Mouse (Mus musculus) stomach, embryonic 16.5 days (tissue): ENCODE results near the gene Hectd4. TPM values are rescaled to one million over a fixed set of nuclear protein-coding genes. Genes with fewer than 3 reads are reported as not detected.

Experiments used
- ATAC-seq: fragments of 200-750 bp; cut with Nextera tagmentation; 2 replicates; pipeline ENCODE4 v1.8.0; 2017; ENCODE audit warnings: moderate number of reproducible peaks, moderate TSS enrichment; ENCODE audit not compliant: insufficient read depth, low FRiP score
- H3K27ac ChIP-seq: fragments of 300-500 bp; sonication (generic); 2 replicates; pipeline ENCODE4 v1.5.1; 2014; ENCODE audit warnings: low read length
- H3K27me3 ChIP-seq: fragments of 300-500 bp; sonication (generic); 2 replicates; pipeline ENCODE4 v1.6.1; 2014; ENCODE audit warnings: low read length, control low read depth, mixed read lengths; ENCODE audit not compliant: control insufficient read depth, insufficient read depth
- H3K36me3 ChIP-seq: fragments of 300-500 bp; sonication (generic); 2 replicates; pipeline ENCODE4 v1.6.1; 2014; ENCODE audit warnings: low read length; ENCODE audit not compliant: control insufficient read depth, insufficient read depth
- H3K4me1 ChIP-seq: fragments of 300-500 bp; sonication (generic); 2 replicates; pipeline ENCODE4 v1.6.1; 2014; ENCODE audit warnings: low read length, control low read depth, mixed read lengths; ENCODE audit not compliant: control insufficient read depth, insufficient read depth
- H3K4me2 ChIP-seq: fragments of 300-500 bp; sonication (generic); 2 replicates; pipeline ENCODE4 v1.6.1; 2014; ENCODE audit warnings: low read depth, low read length, mixed read lengths
- H3K4me3 ChIP-seq: fragments of 300-500 bp; sonication (generic); replicated peaks from 2 replicates; pipeline ENCODE4 v1.5.1; 2014; ENCODE audit warnings: mild to moderate bottlenecking, low read length
- H3K9ac ChIP-seq: fragments of 300-500 bp; sonication (generic); 2 replicates; pipeline ENCODE4 v1.6.1; 2014; ENCODE audit warnings: low read length
- H3K9me3 ChIP-seq: fragments of 300-500 bp; sonication (generic); replicated peaks from 2 replicates; pipeline ENCODE4 v1.6.1; 2016; ENCODE audit warnings: low read length, control low read depth; ENCODE audit not compliant: control insufficient read depth
- WGBS: fragments of 180-500 bp; shearing (Covaris S2); extraction: QIAGEN DNeasy Blood & Tissue Kit; methylation state at CpG from one replicate; pipeline ENCODE4 v1.1.7; 2014; 5-methylcytosine and 5-hydroxymethylcytosine counted together
- polyA plus RNA-seq: library from polyadenylated mRNA; unstranded; fragments of >200 nt; fragmentation: Nextera tagmentation; extraction: Ambion mirVana; gene quantifications from 2 replicates; pipeline ENCODE4 v1.2.1, GENCODE M21; 2015

Hectd4 gene
- polyA plus RNA-seq, 1 experiment from 2014 or later: 4.1 TPM

DNA sequence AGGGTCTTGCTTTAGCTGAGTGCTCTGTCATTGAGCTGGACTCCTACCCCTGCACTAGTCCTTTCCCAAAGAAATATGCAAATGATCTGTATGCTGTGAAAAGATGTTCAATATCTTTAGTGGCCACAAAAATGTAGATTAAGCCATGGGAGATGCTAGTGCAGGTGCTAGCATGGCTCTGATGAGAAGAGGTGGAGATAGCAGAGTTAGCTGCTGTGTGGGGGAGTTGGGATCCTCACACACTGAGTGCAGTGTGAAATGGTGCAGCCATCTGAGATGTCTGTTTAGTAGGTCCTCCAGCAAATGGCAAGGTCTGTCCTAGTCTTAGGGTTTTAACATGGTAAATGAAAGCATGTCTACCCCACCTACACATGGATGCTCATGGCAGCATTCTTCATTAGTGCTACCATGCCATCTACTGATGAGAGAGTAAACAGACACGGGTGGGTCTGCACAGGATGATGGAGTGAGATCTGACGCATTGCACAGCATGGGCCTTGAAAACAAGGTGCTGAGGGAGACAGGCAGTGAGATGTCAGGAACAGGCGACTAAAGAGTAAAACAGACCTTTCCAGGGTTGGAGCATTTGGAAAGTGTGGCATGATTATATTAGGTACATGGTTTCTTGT, 28.9 kb downstream of the Hectd4 start:
- H3K27ac ChIP-seq: no peak overlapping the region
- no peaks in the 10 kb centered on the region for H3K9me3 ChIP-seq
- H3K27me3 ChIP-seq: no peaks in the 10 kb centered on the region
- no peaks in the 10 kb centered on the region for H3K36me3 ChIP-seq
- no peaks in the 10 kb centered on the region for H3K4me1 ChIP-seq
- no peak overlapping the region for H3K4me3 ChIP-seq
- ATAC-seq: no peak
- H3K9ac ChIP-seq: no peak overlapping the region
- 59% methylated on average over 3 of the region's 3 CpGs for WGBS
- no peak overlapping the region for H3K4me2 ChIP-seq

GRCm38 (mm10) chr5:121249693-121250092, 29.7 kb downstream of the Hectd4 start:
- Histone ChIP-seq H3K4me2 (no peak overlapping the region), H3K9ac (no peak overlapping the region), H3K27me3 (no peaks in the 10 kb centered on the region), H3K9me3 (no peaks in the 10 kb centered on the region), H3K27ac (no peak overlapping the region), H3K4me1 (no peaks in the 10 kb centered on the region), H3K4me3 (no peak overlapping the region), H3K36me3 (no peaks in the 10 kb centered on the region)
- ATAC-seq: no peak
- WGBS: 78% methylated on average over 3 of the region's 3 CpGs

DNA sequence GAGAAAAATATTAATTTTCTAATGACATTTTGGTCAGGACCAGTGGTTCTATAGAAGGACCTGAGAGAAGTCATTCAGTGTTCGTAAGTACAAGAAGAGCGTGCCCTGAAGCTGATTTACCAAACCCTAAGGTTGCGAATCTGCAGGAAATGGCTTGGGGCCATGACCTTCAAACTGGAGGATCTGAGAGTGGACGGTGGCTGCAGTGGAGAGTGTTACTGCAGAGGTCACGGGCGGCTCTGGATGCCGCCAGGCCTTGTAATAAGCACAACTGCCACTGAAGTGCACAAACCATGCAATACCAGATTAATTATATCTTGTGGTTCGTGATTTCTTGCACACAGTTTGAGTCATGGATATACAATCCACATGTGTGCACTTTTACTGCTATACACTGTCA, 31.8 kb downstream of the Hectd4 start:
- Histone ChIP-seq H3K4me1 (no peaks in the 10 kb centered on the region), H3K36me3 (no peaks in the 10 kb centered on the region), H3K4me3 (no peak overlapping the region), H3K9me3 (no peaks in the 10 kb centered on the region), H3K27ac (no peak overlapping the region), H3K9ac (no peak overlapping the region), H3K4me2 (no peak overlapping the region), H3K27me3 (no peaks in the 10 kb centered on the region)
- ATAC-seq: no peak
- 66% methylated on average over 8 of the region's 8 CpGs for WGBS

- H3K36me3 ChIP-seq: no peaks in the 10 kb centered on the region
- no peak overlapping the region for H3K4me3 ChIP-seq
- no peaks in the 10 kb centered on the region for H3K27me3 ChIP-seq
- no peak overlapping the region for H3K9ac ChIP-seq
- H3K4me2 ChIP-seq: no peak overlapping the region
- WGBS: 88% methylated on average over 18 of the region's 18 CpGs
- H3K27ac ChIP-seq: no peak overlapping the region
- no peaks in the 10 kb centered on the region for H3K9me3 ChIP-seq
- no peak for ATAC-seq
- H3K4me1 ChIP-seq: no peaks in the 10 kb centered on the region
Observed at GRCm38 (mm10) chr5:121253816-121254497, 33.9 kb downstream of the Hectd4 start.

GRCm38 (mm10) chr5:121254977-121255376, 35.0 kb downstream of the Hectd4 start:
- Histone ChIP-seq H3K4me1 (no peaks in the 10 kb centered on the region), H3K4me2 (no peak overlapping the region), H3K9ac (no peak overlapping the region), H3K36me3 (no peaks in the 10 kb centered on the region), H3K27ac (no peak overlapping the region), H3K27me3 (no peaks in the 10 kb centered on the region), H3K9me3 (no peaks in the 10 kb centered on the region), H3K4me3 (no peak overlapping the region)
- 82% methylated on average over 7 of the region's 7 CpGs for WGBS
- ATAC-seq: no peak

DNA sequence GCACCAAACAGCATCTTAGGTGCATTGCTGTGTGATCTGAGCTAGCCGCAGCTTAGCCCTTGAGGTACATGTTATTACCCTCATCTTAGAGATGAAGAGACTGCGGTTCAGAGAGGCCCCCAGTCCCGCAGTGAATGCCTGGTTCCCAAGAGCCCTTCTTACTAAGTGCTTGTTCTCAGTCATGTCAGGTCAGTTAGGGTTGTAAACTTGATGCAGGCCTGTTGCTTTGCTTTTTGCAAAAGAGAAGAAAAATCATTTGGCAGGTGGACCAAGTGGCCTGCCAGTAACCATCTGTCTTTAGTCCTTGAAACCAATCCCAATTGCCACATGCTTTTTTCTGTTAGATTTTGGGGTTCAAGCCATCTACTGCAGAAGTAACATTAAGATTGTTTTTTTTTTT, 41.8 kb downstream of the Hectd4 start:
- no peaks in the 10 kb centered on the region for H3K9me3 ChIP-seq
- no peaks in the 10 kb centered on the region for H3K27me3 ChIP-seq
- no peak overlapping the region for H3K4me2 ChIP-seq
- no peak overlapping the region for H3K4me3 ChIP-seq
- no peak overlapping the region for H3K27ac ChIP-seq
- H3K36me3 ChIP-seq: 0 out of 2 replicates have a peak, but pooled peaks cover 6% of the 10 kb centered on the region
- WGBS: 95% methylated on average over 3 of the region's 3 CpGs
- no peak for ATAC-seq
- H3K4me1 ChIP-seq: no peaks in the 10 kb centered on the region
- no peak overlapping the region for H3K9ac ChIP-seq

DNA sequence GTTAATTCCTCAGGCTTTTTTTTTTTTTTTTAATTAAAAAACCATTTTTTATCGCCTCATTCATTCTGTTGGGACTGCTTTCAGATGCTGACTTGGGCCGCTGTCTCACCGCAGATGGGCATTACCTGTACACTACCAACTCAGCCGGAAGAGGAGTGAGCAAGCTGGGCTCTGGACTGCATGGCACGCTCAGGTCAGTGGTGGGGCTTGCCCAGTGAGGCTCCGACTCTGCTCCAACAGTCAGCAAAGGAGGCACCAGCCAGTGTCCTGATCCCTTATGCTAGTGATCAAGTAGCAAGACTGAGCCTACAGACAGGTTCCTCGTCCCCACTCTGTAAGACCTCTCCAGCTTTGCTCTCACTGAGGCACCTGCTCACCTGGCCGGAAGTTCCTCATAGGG, 42.4 kb downstream of the Hectd4 start:
- no peak for ATAC-seq
- WGBS: 95% methylated on average over 8 of the region's 8 CpGs
- 0 out of 2 replicates have a peak, but pooled peaks cover 6% of the 10 kb centered on the region for H3K36me3 ChIP-seq

DNA sequence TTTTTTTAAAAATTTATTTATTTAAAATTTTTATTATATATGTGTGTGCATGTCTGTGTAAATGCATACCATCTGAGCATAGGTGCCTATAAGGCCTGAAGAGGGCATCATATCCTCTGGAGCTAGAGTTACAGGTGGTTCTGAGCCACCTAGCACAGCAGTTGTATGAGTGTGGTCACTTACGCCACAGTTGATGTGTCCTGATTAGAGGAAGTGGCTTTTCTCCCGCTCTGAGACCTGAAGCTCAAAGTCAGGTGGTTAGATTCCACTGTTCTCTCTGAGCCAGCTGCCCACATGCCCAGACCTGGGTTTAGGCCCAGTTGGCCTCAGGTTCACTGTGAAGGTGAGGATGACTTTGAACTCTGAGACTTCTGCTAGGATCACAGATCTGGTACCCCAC, 44.6 kb downstream of the Hectd4 start:
- WGBS: 97% methylated on average over 2 of the region's 2 CpGs
- Histone ChIP-seq H3K4me3 (no peak overlapping the region), H3K4me2 (no peak overlapping the region), H3K36me3 (0 out of 2 replicates have a peak, but pooled peaks cover 6% of the 10 kb centered on the region), H3K9ac (no peak overlapping the region), H3K27ac (no peak overlapping the region), H3K9me3 (no peaks in the 10 kb centered on the region), H3K27me3 (no peaks in the 10 kb centered on the region), H3K4me1 (no peaks in the 10 kb centered on the region)
- no peak for ATAC-seq

More for the DNA sequence above, 42.4 kb downstream of the Hectd4 start:
- H3K27ac ChIP-seq: no peak overlapping the region
- no peaks in the 10 kb centered on the region for H3K27me3 ChIP-seq
- H3K9ac ChIP-seq: no peak overlapping the region
- H3K4me3 ChIP-seq: no peak overlapping the region
- no peaks in the 10 kb centered on the region for H3K4me1 ChIP-seq
- no peak overlapping the region for H3K4me2 ChIP-seq
- H3K9me3 ChIP-seq: no peaks in the 10 kb centered on the region

DNA sequence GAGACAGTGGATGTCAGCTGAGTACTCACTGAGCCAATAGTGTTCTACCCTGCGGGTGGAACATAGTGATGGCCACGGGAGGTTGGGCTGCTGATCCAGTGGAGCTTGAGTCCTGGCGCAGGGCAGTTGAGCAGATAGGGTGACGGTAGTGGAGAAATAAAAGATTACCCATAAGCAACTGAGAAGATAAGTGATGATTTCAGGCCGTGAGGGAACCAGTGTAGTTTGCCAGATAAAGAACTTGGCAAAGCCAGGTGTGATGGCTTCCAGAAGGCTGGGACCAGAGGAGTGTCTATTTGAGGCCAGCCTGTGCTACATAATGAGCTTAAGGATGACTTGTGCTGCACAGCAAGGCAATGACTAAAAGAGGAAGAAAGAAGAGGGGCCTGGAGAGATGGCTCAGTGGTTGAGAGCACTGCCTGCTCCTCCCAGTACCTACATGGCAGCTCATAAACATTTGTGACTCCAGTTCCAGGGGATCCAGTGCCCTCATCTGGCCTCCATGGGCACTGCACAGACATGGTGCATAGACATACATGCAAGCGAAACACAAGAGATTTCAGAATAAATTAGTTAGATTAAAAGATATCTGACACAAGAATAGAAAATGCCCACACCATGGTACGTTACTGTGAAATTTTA, 46.8 kb downstream of the Hectd4 start:
- H3K4me3 ChIP-seq: no peak overlapping the region
- ATAC-seq: no peak
- no peak overlapping the region for H3K27ac ChIP-seq
- H3K27me3 ChIP-seq: no peaks in the 10 kb centered on the region
- H3K4me1 ChIP-seq: no peaks in the 10 kb centered on the region
- WGBS: 82% methylated on average over 7 of the region's 7 CpGs
- no peaks in the 10 kb centered on the region for H3K9me3 ChIP-seq
- 0 out of 2 replicates have a peak, but pooled peaks cover 6% of the 10 kb centered on the region for H3K36me3 ChIP-seq
- H3K4me2 ChIP-seq: no peak overlapping the region
- H3K9ac ChIP-seq: no peak overlapping the region
